Mouse (Mus musculus) spleen, adult 10 weeks (tissue): ENCODE data around the gene Prss41. TPM values are rescaled to one million over a fixed set of nuclear protein-coding genes. Genes with fewer than 3 reads are reported as not detected.

Source experiments
- polyA plus RNA-seq: library from polyadenylated mRNA; stranded (reverse); fragments of 350-450 nt; fragmentation: Illumina TruSeq; extraction: RNeasy Lipid Tissue Mini Kit (QIAGEN cat#74804); gene quantifications from one replicate; pipeline ENCODE4 v1.2.3, GENCODE M21; 2015; ENCODE audit warnings: low replicate concordance; ENCODE audit not compliant: insufficient read depth

Prss41 gene
- polyA plus RNA-seq = 0.12 TPM

GRCm38 (mm10) chr17:23843812-23844273 lies at the start of gene Prss41, which contains the start of gene Prss32:
Prss41 (minus strand) TSS chr17:23844172.
Prss32 (plus strand) TSS chr17:23843855.

GRCm38 (mm10) chr17:23880576-23880975 lies 36.6 kb upstream of the Prss41 start, which contains the start of the genes Dcpp1 and Dcpp2:
Dcpp1 (plus strand) TSS chr17:23880876.
Dcpp2 (plus strand) TSS chr17:23880880.

GRCm38 (mm10) chr17:23867756-23868155 lies 23.8 kb upstream of the Prss41 start, which contains the start of gene Prss21:
Prss21 (plus strand) TSS chr17:23868056.

GRCm38 (mm10) chr17:23836006-23836575 lies 7.9 kb downstream of the Prss41 start, which contains the start of gene Prss33:
Prss33 (minus strand) TSS chr17:23836056.

GRCm38 (mm10) chr17:23829064-23829619 lies 14.8 kb downstream of the Prss41 start, which contains the start of gene Elob:
Elob (minus strand) TSS chr17:23829136.

GRCm38 (mm10) chr17:23790269-23791078 lies 53.5 kb downstream of the Prss41 start, which contains the start of gene Srrm2:
Srrm2 (plus strand) TSS chr17:23790532.

Other genes with a start within 250 kb of the Prss41 start
- gene Zfp13, start 244.7 kb downstream of the Prss41 start, polyA plus RNA-seq = 0.72 TPM
- gene Zscan10, start 243.3 kb downstream of the Prss41 start, polyA plus RNA-seq = not detected
- 1.0 TPM for gene Mmp25, start 198.9 kb downstream of the Prss41 start, polyA plus RNA-seq
- not detected for gene Bicdl2, start 183.7 kb downstream of the Prss41 start, polyA plus RNA-seq
- 29.3 TPM for gene Hcfc1r1, start 170.6 kb downstream of the Prss41 start, polyA plus RNA-seq
- 9.4 TPM for gene Thoc6, start 170.3 kb downstream of the Prss41 start, polyA plus RNA-seq
- gene Tnfrsf12a, start 166.7 kb downstream of the Prss41 start, polyA plus RNA-seq = 4.0 TPM
- not detected for gene Cldn6, start 164.9 kb downstream of the Prss41 start, polyA plus RNA-seq
- gene Cldn9, start 160.1 kb downstream of the Prss41 start, polyA plus RNA-seq = not detected
- gene 1520401A03Rik, start 121.4 kb downstream of the Prss41 start, polyA plus RNA-seq = not detected
- gene Pkmyt1, start 117.8 kb downstream of the Prss41 start, polyA plus RNA-seq = 7.6 TPM
- 3.6 TPM for gene Paqr4, start 103.3 kb downstream of the Prss41 start, polyA plus RNA-seq
- 0.28 TPM for gene Kremen2, start 98.3 kb downstream of the Prss41 start, polyA plus RNA-seq
- 9.9 TPM for gene Flywch1, start 72.6 kb downstream of the Prss41 start, polyA plus RNA-seq
- 0.57 TPM for gene Flywch2, start 58.1 kb downstream of the Prss41 start, polyA plus RNA-seq
- gene Srrm2, start 53.6 kb downstream of the Prss41 start, polyA plus RNA-seq = 445 TPM
- 39.3 TPM for gene Elob, start 15.0 kb downstream of the Prss41 start, polyA plus RNA-seq
- not detected for gene Prss33, start 8.1 kb downstream of the Prss41 start, polyA plus RNA-seq
- gene Prss32, start 317 bp downstream of the Prss41 start, polyA plus RNA-seq = not detected
- gene Prss21, start 23.9 kb upstream of the Prss41 start, polyA plus RNA-seq = not detected
- not detected for gene Dcpp1, start 36.7 kb upstream of the Prss41 start, polyA plus RNA-seq
- gene Dcpp2, start 36.7 kb upstream of the Prss41 start, polyA plus RNA-seq = not detected
- not detected for gene Dcpp3, start 73.3 kb upstream of the Prss41 start, polyA plus RNA-seq
- gene Sbp, start 97.5 kb upstream of the Prss41 start, polyA plus RNA-seq = not detected
- not detected for gene Sbpl, start 111.1 kb upstream of the Prss41 start, polyA plus RNA-seq
- 11.0 TPM for gene Prss30, start 136.4 kb upstream of the Prss41 start, polyA plus RNA-seq
- gene Prss22, start 153.9 kb upstream of the Prss41 start, polyA plus RNA-seq = not detected
- not detected for gene Prss27, start 194.0 kb upstream of the Prss41 start, polyA plus RNA-seq
- gene Kctd5, start 229.3 kb upstream of the Prss41 start, polyA plus RNA-seq = 19.9 TPM